Comparison of ENCODE assay signal across 20 mouse cellular contexts in genomic region chr14:20081084-20081483, GRCm38 (mm10). TPM values are rescaled to one million over a fixed set of nuclear protein-coding genes. Genes with fewer than 3 reads are reported as not detected.
DNase-seq lines count a peak whose midpoint lies in the region; ATAC-seq lines count a peak whose summit lies in the region.
"Had no signal": no experiment of that assay in that cellular context is flagged by ENCODE, and none has a peak within 500 bp of the region (broad histone marks: within the 10 kb centered on the region; RNA-seq: fewer than 3 reads in every experiment).

No protein-coding gene starts in this region.

- no peaks in the 10 kb centered on the region for H3K36me3 ChIP-seq in kidney, embryonic 16.5 days (ENCODE audit: insufficient read depth, low read length)
- H3K36me3 ChIP-seq in limb, embryonic 10.5 days: no peaks in the 10 kb centered on the region; the same call in 1 of the 2 replicates
- no peaks in the 10 kb centered on the region for H3K36me3 ChIP-seq in stomach, embryonic 16.5 days (ENCODE audit: control insufficient read depth, insufficient read depth, low read length)
- H3K36me3 ChIP-seq: stomach, embryonic 15.5 days had no signal

- H3K4me1 ChIP-seq in kidney, embryonic 16.5 days (ENCODE audit: insufficient read depth, low read length): peaks cover 23% of the 10 kb centered on the region
- peaks cover 28% of the 10 kb centered on the region for H3K4me1 ChIP-seq in limb, embryonic 10.5 days
- peaks cover 17% of the 10 kb centered on the region for H3K4me1 ChIP-seq in stomach, embryonic 16.5 days (ENCODE audit: control insufficient read depth, insufficient read depth, low read length)

- no peak for ATAC-seq in kidney, embryonic 16.5 days (ENCODE audit: low FRiP score, low TSS enrichment)
- ATAC-seq in stomach, embryonic 16.5 days (ENCODE audit: insufficient read depth, low FRiP score): no peak
- ATAC-seq: forebrain, embryonic 14.5 days had no signal

- H3K9ac ChIP-seq in kidney, embryonic 16.5 days (replicated peaks; ENCODE audit: low read length): 0 out of 2 replicates have a peak overlapping the region, but pooled peaks have one; percentile 17
- H3K9ac ChIP-seq in stomach, embryonic 16.5 days (ENCODE audit: low read length): no peak overlapping the region
- H3K9ac ChIP-seq: limb, embryonic 15.5 days; stomach, embryonic 15.5 days had no signal

- DNase-seq in kidney, adult 11 months: no peak
- peak; percentile 4 for DNase-seq in adipocyte (ENCODE audit: low spot score)
- DNase-seq in limb, embryonic 10.5 days (ENCODE audit: low spot score): no peak
- no peak for DNase-seq in heart, adult 8-10 months (ENCODE audit: low spot score)
- no peak for DNase-seq in cerebellum, adult 9-11 months
- DNase-seq in heart, postnatal 14 days: no peak
- DNase-seq: adrenal gland, adult 8-10 months; cerebellum, adult 9-10 months; embryo, embryonic 11 days; gastrocnemius, postnatal 10 days; kidney, adult 9 months; lung, postnatal 14 days; spleen, adult 18-20 months had no signal

- H3K9me3 ChIP-seq in kidney, embryonic 16.5 days (ENCODE audit: low read length): no peaks in the 10 kb centered on the region
- H3K9me3 ChIP-seq in limb, embryonic 10.5 days (replicated peaks): no peaks in the 10 kb centered on the region
- no peaks in the 10 kb centered on the region for H3K9me3 ChIP-seq in stomach, embryonic 16.5 days (replicated peaks; ENCODE audit: control insufficient read depth, low read length)
- H3K9me3 ChIP-seq: hindbrain, embryonic 10.5 days; limb, embryonic 15.5 days; stomach, embryonic 15.5 days had no signal

- intact Hi-C loops in heart, postnatal 14 days (cut with DNase I): no loop called here

- H3K4me3 ChIP-seq in kidney, embryonic 16.5 days (ENCODE audit: low read length): no peak overlapping the region
- no peak overlapping the region for H3K4me3 ChIP-seq in limb, embryonic 10.5 days
- no peak overlapping the region for H3K4me3 ChIP-seq in stomach, embryonic 16.5 days (replicated peaks; ENCODE audit: low read length)
- H3K4me3 ChIP-seq: left cerebral cortex, adult 2 months; limb, embryonic 15.5 days had no signal

- H3K4me2 ChIP-seq in kidney, embryonic 16.5 days (replicated peaks; ENCODE audit: low read depth, low read length): no peak overlapping the region
- H3K4me2 ChIP-seq in stomach, embryonic 16.5 days (ENCODE audit: low read depth, low read length): 0 out of 2 replicates have a peak overlapping the region, but pooled peaks have one; percentile 10

- WGBS in kidney, embryonic 16.5 days: 75% methylated on average over 1 of the region's 1 CpGs
- WGBS in limb, embryonic 10.5 days: 85% methylated on average over 1 of the region's 1 CpGs
- 59% methylated on average over 1 of the region's 1 CpGs for WGBS in stomach, embryonic 16.5 days

- no peaks in the 10 kb centered on the region for H3K27me3 ChIP-seq in kidney, embryonic 16.5 days (ENCODE audit: insufficient read depth, low read length)
- no peaks in the 10 kb centered on the region for H3K27me3 ChIP-seq in limb, embryonic 10.5 days (ENCODE audit: low read depth, poor library complexity, severe bottlenecking)
- H3K27me3 ChIP-seq in stomach, embryonic 16.5 days (ENCODE audit: control insufficient read depth, insufficient read depth, low read length): no peaks in the 10 kb centered on the region
- H3K27me3 ChIP-seq: limb, embryonic 15.5 days; stomach, embryonic 15.5 days had no signal

- no peak overlapping the region for H3K27ac ChIP-seq in kidney, embryonic 16.5 days (ENCODE audit: low read length)
- H3K27ac ChIP-seq in limb, embryonic 10.5 days: 0 out of 2 replicates have a peak overlapping the region, but pooled peaks have one; percentile 17
- H3K27ac ChIP-seq in stomach, embryonic 16.5 days (ENCODE audit: low read length): peak overlapping the region; percentile 45; the same call in 1 of the 2 replicates
- H3K27ac ChIP-seq: left cerebral cortex, adult 2 months; limb, embryonic 15.5 days had no signal

RNA-seq across cellular contexts. Expression of gene Saysd1, which starts 57.2 kb away (rescaled TPM):
- 13.4 and 13.6 TPM in 2 replicates for polyA plus RNA-seq in kidney, embryonic 16.5 days (2015; fragmentation: Nextera tagmentation; extraction: Ambion mirVana)
- 11.5 and 12.3 TPM in 2 replicates for polyA plus RNA-seq in limb, embryonic 10.5 days (2016; fragmentation: Nextera tagmentation; extraction: Ambion mirVana)
- 12.9 and 13.5 TPM in 2 replicates for polyA plus RNA-seq in stomach, embryonic 16.5 days (2015; fragmentation: Nextera tagmentation; extraction: Ambion mirVana)
- 1 to 10 TPM; 2.6 to 3.2 (median 2.7) TPM for total RNA-seq in heart, adult 8-10 months (2022)
- 1 to 10 TPM; 2.3 to 2.5 TPM for total RNA-seq in heart, postnatal 14 days (2021)
